Mouse (Mus musculus) lung, postnatal 36 days (tissue): Measurements from ENCODE around the gene Gm49373.
A peak's percentile ranks its signal among the peaks of the same experiment; 100 is the strongest.

ENCODE experiments used
- DNase-seq: peaks from one replicate; pipeline ENCODE4 v3.0.0; 2022; ENCODE audit warnings: mixed read lengths

Gm49373 gene

DNA sequence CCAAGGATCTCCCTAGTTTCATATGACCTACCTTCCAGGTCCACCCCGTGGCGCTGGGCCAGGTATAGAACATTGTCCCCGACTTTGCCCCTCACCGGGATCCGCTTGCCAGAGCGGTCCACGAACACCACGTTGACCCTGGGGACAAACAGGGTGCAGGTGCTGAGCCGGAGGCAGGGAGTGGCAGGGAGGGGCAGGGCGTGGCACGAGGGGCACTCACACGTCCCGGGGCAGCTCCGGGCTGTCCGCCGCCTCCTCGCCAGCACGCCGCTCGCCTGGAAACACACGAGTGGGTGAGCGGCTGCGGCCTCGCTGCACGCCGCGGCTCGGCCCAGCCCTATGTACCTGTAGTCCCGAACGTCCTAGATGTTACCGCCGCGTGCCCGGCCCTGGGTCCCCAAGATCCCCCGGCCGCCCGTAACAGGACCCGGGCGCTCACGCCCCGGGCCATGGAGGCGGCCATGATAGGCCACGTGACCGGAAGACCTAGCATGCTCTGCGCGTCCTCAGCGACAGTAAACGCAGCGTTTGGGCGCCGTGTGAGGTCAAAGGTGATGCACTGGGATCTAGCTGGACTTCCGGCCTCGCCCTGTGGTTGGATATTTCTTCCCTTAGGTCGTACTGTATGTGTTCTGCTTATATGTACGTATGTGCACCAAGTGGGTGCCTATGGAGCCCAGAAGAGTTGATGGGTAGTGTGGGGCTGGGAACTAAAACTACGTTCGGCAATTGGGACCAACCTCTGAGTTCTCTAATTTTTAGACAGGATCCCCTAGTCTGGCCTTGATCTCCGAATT, at the start of gene Gm49373, which contains the start of gene Fdx1l:
TSS of gene Gm49373 (minus strand) at position 53 of the 797 bp plus-strand sequence.
TSS of gene Fdx1l (minus strand) at position 571 of the 797 bp plus-strand sequence.
- peak; percentile 95 for DNase-seq

DNA sequence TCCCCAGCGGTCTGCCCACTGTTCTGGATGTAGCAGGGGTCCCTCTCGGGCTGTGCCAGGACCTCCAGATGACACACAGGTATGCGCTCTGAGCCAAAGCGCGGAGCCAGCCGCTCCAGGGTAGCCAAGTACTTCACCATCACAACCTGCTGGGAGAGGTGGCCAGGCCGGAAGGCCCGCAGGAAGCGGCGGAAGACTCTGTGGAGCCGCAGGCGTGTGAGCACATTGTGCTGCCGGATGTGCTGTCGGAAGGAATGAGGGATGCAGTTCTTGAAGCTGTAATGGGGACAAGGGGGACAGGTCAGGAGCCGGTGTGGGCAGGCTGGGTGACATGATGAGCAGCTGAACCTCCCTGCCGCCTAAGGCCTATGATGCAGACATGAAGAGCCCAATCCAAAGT, 48.6 kb upstream of the Gm49373 start:
- DNase-seq, result no peak

- no peak for DNase-seq
Observed at GRCm38 (mm10) chr9:21117073-21117472, 44.2 kb upstream of the Gm49373 start.

DNA sequence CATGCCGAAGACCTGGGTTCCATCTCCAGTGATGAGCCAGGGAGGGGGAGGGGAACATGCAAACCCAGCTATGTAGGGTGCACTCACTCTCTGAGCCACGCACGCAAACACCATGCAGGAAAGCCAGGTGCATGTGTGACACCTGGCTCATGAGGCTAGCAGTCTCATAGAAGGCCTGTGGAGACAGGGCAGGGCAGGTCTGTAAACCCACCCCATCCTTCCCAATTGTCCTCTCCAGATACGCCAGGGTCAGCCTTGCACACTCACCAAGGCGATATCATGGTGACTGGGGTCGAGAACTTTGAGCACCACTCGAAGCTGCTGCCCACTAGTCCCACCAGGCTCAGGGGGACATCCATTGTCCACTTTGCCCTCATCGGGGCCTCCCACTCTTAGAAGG, 42.2 kb upstream of the Gm49373 start:
- DNase-seq, result no peak

GRCm38 (mm10) chr9:21114190-21114589, 41.3 kb upstream of the Gm49373 start:
- no peak for DNase-seq

- no peak for DNase-seq
Observed at GRCm38 (mm10) chr9:21113751-21114150, 40.9 kb upstream of the Gm49373 start.

DNA sequence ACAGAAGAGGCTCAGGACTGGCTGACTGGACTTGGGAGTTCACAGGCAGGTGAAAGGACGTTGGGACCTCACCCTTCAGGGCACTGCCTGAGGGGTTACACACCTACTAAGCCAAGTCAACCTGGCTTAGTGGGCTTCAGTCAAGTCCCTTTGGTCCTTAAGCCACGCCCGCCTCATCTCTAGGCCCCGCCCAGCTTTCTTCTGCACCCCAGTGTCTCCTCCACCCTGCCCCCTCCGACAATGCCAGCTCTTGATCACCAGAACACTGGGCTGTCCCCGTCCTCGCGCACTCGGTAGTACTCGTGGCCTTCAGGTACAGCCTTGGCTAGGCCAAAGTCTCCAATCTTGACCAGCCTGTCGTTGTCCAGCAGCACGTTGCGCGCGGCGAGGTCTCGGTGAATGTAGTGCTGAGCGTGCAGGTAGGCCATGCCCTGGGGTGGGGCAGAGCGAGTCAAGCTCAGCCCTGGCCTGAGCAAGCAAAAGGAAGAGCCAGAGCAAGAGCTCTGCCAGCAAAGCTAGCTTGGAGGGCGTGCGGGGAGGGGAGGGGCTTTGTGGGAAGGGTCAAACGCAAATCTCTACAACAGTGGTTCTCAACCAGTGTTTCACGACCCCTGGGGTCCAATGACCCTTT, 34.8 kb upstream of the Gm49373 start:
- DNase-seq, result no peak

GRCm38 (mm10) chr9:21105760-21106564, 33.1 kb upstream of the Gm49373 start:
- DNase-seq, result no peak

- DNase-seq, result no peak
Observed at GRCm38 (mm10) chr9:21104814-21105213, 31.9 kb upstream of the Gm49373 start.

DNA sequence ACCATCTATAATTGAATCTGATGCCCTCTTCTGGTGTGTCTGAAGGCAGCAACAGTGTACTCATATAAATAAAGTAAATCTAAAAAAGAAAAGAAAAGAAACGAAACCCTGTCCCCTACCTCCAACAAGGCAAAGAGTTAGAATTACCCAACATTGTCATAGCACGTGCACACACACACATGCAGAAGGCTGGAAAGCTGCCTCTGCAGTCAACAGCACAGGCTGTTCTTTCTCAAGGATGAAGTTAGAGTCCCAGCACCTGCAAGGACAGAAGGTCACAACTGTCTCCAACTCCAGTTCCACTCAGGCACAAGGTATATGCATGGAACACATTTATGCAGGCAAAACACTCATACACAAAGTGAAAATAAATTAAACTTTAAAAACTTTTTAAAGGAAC, 29.2 kb upstream of the Gm49373 start:
- DNase-seq, result no peak

GRCm38 (mm10) chr9:21100447-21101161, 27.7 kb upstream of the Gm49373 start:
- DNase-seq, result no peak

GRCm38 (mm10) chr9:21097793-21098192, 24.9 kb upstream of the Gm49373 start:
- no peak for DNase-seq

- DNase-seq, result no peak
Observed at GRCm38 (mm10) chr9:21095958-21096357, 23.1 kb upstream of the Gm49373 start.

DNA sequence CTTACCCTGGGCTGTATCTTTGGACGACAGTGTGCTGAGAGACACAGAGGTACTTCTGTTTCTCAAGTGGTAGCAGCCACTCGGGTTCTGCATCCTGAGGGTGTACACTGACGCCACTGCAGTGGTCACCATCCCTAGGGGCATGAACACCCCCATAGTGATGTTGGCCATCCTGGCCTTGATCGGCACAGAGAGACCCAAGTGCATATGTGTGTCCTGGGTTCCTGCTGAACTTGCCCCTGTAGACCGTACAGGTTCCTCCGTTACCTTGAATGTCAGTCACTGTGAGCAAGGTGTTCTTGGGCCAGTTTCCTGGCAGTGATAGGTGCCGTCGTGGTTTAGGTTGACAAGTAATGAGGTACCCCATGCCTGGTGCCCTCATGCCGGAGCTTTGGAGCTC, 20.5 kb upstream of the Gm49373 start:
- DNase-seq, result no peak

DNA sequence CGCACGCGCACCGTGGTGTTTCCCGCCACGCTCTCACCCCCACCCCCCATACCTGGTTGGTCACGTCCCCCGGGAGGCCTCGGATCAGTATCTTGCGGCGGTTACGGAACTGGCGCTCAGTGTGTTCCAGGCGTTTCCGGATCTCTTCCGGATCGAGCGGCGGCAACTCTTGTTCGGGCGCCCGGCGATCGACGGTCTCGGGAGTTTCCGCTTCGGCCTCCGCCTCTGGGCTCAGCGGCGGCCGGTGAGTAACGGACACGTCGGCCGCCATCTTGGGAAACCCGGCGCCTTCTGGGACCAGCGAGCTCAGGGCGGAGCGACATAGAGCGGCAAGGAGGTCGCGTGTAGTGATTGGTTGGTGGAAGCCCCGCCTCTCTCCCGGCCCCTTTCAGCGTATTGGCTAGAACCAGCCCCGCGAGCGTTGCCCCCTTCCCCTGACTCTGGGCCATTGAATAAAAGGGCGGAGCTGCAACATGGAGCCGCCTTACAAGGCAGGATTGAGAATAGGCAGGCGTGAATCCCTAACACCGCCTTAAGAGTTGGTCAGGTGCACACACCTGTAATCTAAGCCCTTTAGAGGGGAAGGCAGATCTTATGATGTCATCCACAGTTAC, 18.9 kb upstream of the Gm49373 start, which contains the start of the genes Gm38431 and Raver1:
TSS of gene Gm38431 (minus strand) at position 291 of the 614 bp plus-strand sequence.
TSS of gene Raver1 (minus strand) at position 302 of the 614 bp plus-strand sequence.
- peak; percentile 99 for DNase-seq

GRCm38 (mm10) chr9:21090972-21091706, 18.2 kb upstream of the Gm49373 start:
- DNase-seq, result no peak

- no peak for DNase-seq
Observed at GRCm38 (mm10) chr9:21090537-21090936, 17.6 kb upstream of the Gm49373 start.

DNA sequence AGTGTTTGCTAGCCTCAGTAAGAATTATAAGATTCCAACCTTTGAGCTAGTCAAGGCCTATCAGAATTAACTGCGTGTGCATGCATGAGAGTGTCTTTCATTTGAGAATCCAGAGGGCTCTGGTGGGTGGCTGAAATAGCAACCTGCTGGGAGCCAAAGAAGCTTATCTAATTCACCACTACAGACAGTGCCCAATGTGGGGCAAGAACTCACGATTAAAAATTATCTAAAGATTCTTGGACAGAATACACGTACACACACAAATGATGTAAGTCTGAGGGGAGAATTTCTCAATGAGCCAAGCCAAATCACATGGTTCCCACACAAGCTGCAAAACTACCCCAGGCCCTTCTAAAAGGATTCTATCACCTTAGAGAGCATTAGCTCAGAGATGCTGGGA, 10.4 kb upstream of the Gm49373 start:
- DNase-seq, result no peak

GRCm38 (mm10) chr9:21081127-21081526, 8.2 kb upstream of the Gm49373 start:
- no peak for DNase-seq

- DNase-seq, result no peak
Observed at GRCm38 (mm10) chr9:21075625-21076024, 2.7 kb upstream of the Gm49373 start.

GRCm38 (mm10) chr9:21074173-21074572, 1.3 kb upstream of the Gm49373 start:
- DNase-seq, result no peak
